In genomic region chr19:47178431-47179271, GRCm38 (mm10) we compare ENCODE assay signal across 8 mouse cellular contexts. TPM values are rescaled to one million over a fixed set of nuclear protein-coding genes. Genes with fewer than 3 reads are reported as not detected.
DNase-seq lines count a peak whose midpoint lies in the region; ATAC-seq and TF ChIP-seq lines count a peak whose summit lies in the region.

Neurl1a (plus strand) TSS chr19:47178820.

- no peaks in the 10 kb centered on the region for H3K9me3 ChIP-seq in embryonic facial prominence, embryonic 15.5 days (replicated peaks)
- H3K9me3 ChIP-seq in heart, embryonic 13.5 days, result peaks cover 3% of the 10 kb centered on the region; the same call in 1 of the 2 replicates

- peak within 1 kb of the TSS; percentile 31 for H3K9ac ChIP-seq in embryonic facial prominence, embryonic 15.5 days
- peak within 1 kb of the TSS; percentile 83 for H3K9ac ChIP-seq in heart, embryonic 13.5 days

- under 1% methylated on average over 97 of the region's 98 CpGs for WGBS in embryonic facial prominence, embryonic 15.5 days
- under 1% methylated on average over 58 of the region's 98 CpGs for WGBS in heart, embryonic 13.5 days

- TF ChIP-seq CTCF in layer of hippocampus, adult 2 months (conservative IDR thresholded peaks at IDR 0.05), result no peak

- no peaks in the 10 kb centered on the region for H3K36me3 ChIP-seq in embryonic facial prominence, embryonic 15.5 days
- H3K36me3 ChIP-seq in heart, embryonic 13.5 days, result no peaks in the 10 kb centered on the region

- peak; percentile 80 for ATAC-seq in embryonic facial prominence, embryonic 15.5 days (ENCODE audit: insufficient number of reproducible peaks, low FRiP score, low TSS enrichment, low read depth)
- ATAC-seq in heart, embryonic 13.5 days (ENCODE audit: extremely low read depth, insufficient number of reproducible peaks, low FRiP score, low TSS enrichment), result peak; percentile 27; the same call in 1 of the 2 replicates

- peaks cover 17% of the 10 kb centered on the region; the same call in 1 of the 2 replicates for H3K27me3 ChIP-seq in embryonic facial prominence, embryonic 15.5 days
- H3K27me3 ChIP-seq in heart, embryonic 13.5 days (replicated peaks), result peaks cover 60% of the 10 kb centered on the region

- H3K4me1 ChIP-seq in embryonic facial prominence, embryonic 15.5 days, result peaks cover 13% of the 10 kb centered on the region
- H3K4me1 ChIP-seq in heart, embryonic 13.5 days, result peaks cover 7% of the 10 kb centered on the region

- peak within 1 kb of the TSS; percentile 93 for H3K4me2 ChIP-seq in embryonic facial prominence, embryonic 15.5 days (replicated peaks)
- peak within 1 kb of the TSS; percentile 100 for H3K4me2 ChIP-seq in heart, embryonic 13.5 days

- H3K27ac ChIP-seq in embryonic facial prominence, embryonic 15.5 days (replicated peaks), result peak within 1 kb of the TSS; percentile 60
- H3K27ac ChIP-seq in heart, embryonic 13.5 days (replicated peaks), result no peak within 1 kb of the TSS
- H3K27ac ChIP-seq in layer of hippocampus, adult 2 months, result peak within 1 kb of the TSS; percentile 89

- H3K4me3 ChIP-seq in embryonic facial prominence, embryonic 15.5 days (replicated peaks), result peak within 1 kb of the TSS; percentile 58
- peak within 1 kb of the TSS; percentile 74 for H3K4me3 ChIP-seq in heart, embryonic 13.5 days
- peak within 1 kb of the TSS; percentile 84 for H3K4me3 ChIP-seq in layer of hippocampus, adult 2 months

- DNase-seq in CD4-positive helper T cell, adult 2 months (ENCODE audit: low read depth, low spot score), result peak; percentile 27
- peak; percentile 74 to 75 for DNase-seq in adrenal gland, postnatal 36 days
- peak in 1 of 2 experiments; percentile 61 for DNase-seq in layer of hippocampus, adult 2 months (ENCODE audit: low spot score in 2 of 2)
- DNase-seq in lung, adult 18-20 months, result peak; percentile 47 to 68
- peak; percentile 42 for DNase-seq in ovary, postnatal 10 days (ENCODE audit: low spot score)
- DNase-seq in urinary bladder, postnatal 36 days (ENCODE audit: low spot score in 2 of 2), result peak; percentile 27 to 33

RNA-seq across cellular contexts. Expression of gene Neurl1a, which starts in this region (rescaled TPM):
- total RNA-seq in adrenal gland, postnatal 36 days (2021), result 10 to 100 TPM; 11.5 to 15.3 TPM
- 8.0 and 9.0 TPM in 2 replicates for polyA plus RNA-seq in embryonic facial prominence, embryonic 15.5 days (2015; fragmentation: Nextera tagmentation; extraction: Ambion mirVana)
- 1.8 and 2.1 TPM in 2 replicates for polyA plus RNA-seq in heart, embryonic 13.5 days (2015; fragmentation: Nextera tagmentation; extraction: Ambion mirVana)
- 100 to 1,000 TPM; 180 to 194 TPM for total RNA-seq in layer of hippocampus, adult 2 months (2021)

Comparison
In these comparisons a context has a peak if more than half of its experiments do, and no peak if none do; other contexts are left out.
1. RNA of gene Neurl1a (total RNA-seq): 180 to 194 TPM in layer of hippocampus, adult 2 months; 11.5 to 15.3 TPM in adrenal gland, postnatal 36 days; every median in the first group is over 10 times any median in the second.
2. Peak in every context shown above with its lines, with median percentiles within 50 percentile points of each other: H3K4me3 ChIP-seq.